Mouse (Mus musculus) erythroblast, embryonic 14.5 days (primary cell): ENCODE results near the gene Mgp.

ENCODE experiments used
- GATA1 ChIP-seq: IDR thresholded peaks from 2 replicates; pipeline ENCODE4 v1.6.1; 2012; ENCODE audit warnings: low read length, inconsistent platforms, mixed read lengths
- TAL1 ChIP-seq: IDR thresholded peaks from 3 replicates; pipeline ENCODE4 v1.6.1; 2012; ENCODE audit warnings: low read length, inconsistent platforms, mixed read lengths

- TF ChIP-seq TAL1: no peak
- no peak for TF ChIP-seq GATA1
These were observed 38.3 kb downstream of the Mgp start for GRCm38 (mm10) chr6:136837323-136837722.
